Mouse (Mus musculus) lung, adult 18-20 months (tissue): ENCODE measurements around the gene Abat.
A peak's percentile ranks its signal among the peaks of the same experiment; 100 is the strongest.

Experiments
- DNase-seq, 2 experiments: peaks; one replicate each; pipeline ENCODE4 v3.0.0; 2022; ENCODE audit warnings: mixed read lengths in 2 of 2

Gene Abat

DNA sequence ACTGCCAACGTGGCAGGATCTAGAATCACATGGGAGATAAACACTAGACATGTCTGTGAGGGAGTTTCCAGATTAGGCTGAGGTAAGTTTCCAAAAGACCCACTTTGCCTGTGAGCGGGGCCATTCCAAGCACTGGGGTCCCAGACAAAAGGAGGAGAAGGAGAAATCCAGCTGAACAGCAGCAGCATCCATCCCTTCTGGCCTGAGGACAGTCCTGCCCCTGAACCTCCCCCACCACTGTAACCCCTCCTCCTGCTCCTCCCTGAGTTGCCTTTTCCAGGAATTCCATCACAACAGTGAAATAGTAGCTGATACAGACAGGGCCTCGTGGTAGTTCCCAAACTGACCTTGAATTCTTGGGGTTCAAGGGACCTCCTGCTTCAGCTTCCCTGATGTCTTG is 63.7 kb downstream of the Abat start:
- DNase-seq = no peak

DNA sequence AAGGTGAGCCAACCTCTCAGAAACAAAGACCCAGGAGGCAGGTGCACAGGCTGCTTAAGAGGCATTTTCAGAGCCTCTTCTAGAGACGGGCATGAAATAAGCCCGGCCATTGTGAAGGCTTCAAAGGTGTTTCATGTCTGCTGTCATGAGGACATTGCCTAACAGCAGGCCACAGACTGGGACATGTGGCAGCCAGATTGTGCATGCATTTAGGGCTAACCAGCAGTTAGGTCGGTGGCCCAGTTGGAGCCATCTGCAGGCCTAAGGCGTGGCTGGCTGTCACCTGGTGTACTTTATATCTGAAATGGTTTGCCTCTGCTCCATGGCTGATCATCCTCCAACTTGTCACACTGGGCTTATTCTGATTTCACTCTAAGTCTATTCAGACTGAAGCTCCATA is 65.1 kb downstream of the Abat start:
- DNase-seq = no peak

GRCm38 (mm10) chr16:8579546-8579945 is 66.3 kb downstream of the Abat start:
- no peak for DNase-seq

- no peak for DNase-seq
Measured at GRCm38 (mm10) chr16:8581661-8582239, 68.5 kb downstream of the Abat start.

- no peak for DNase-seq
Measured at GRCm38 (mm10) chr16:8582579-8583295, 69.5 kb downstream of the Abat start.

DNA sequence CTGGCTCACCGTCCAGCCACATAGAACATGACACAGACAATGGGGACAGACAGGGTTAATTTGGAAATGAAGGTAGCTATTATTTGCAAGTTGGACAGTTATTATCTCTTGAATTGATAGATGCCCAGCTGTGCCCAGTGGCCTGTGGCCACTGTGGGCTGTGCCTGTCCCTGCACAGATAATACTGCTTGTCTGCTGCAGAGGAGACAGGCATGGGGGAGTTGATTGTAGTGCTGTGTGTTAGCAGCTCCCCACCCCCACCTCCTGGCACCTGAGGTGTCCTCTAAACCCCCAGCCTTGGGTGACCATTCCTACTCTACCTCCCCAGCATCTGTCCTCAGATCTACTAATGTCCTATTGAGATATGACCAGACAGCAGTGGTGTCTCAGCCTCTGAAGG is 71.0 kb downstream of the Abat start:
- no peak for DNase-seq

DNA sequence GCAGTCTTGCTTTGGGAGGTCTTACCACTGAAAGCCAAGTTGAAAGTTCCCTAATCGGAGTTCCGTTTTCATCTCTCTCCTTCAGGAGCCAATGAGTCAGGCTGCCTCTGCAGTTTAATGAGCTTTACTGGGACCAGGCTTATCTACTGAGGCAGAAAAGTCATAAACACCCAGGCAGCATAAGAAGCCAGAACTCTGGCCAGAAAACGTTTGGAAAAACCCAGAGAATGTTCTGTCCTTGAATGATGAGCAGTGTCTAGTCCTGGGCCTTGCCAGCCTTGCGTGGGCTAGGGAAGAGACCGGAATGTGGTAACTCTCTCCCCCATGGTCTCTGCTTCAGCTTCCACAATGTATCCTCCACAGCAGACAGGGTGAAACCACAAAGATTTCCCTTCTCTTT is 71.8 kb downstream of the Abat start:
- no peak for DNase-seq

GRCm38 (mm10) chr16:8595411-8595810 is 82.2 kb downstream of the Abat start:
- DNase-seq = no peak

DNA sequence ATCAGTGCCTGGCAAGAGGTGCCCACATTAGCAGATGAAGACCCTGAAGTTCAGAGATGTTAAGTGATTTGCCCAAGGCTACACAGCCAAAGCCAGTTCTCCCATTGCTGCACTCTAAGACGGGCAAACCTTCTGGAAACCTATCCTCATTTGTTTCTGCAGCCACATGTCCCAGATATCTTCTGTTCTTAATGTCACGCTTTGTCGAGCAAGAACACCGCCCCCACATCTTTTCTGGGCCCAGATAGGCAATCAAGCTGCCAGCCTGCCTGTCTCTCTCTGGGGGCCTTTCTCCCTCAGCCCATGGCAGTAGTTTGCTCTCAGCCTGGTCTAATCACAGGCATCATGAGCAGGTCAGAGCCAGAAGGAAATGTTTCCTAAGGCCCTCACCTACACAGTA is 83.1 kb downstream of the Abat start:
- no peak for DNase-seq

DNA sequence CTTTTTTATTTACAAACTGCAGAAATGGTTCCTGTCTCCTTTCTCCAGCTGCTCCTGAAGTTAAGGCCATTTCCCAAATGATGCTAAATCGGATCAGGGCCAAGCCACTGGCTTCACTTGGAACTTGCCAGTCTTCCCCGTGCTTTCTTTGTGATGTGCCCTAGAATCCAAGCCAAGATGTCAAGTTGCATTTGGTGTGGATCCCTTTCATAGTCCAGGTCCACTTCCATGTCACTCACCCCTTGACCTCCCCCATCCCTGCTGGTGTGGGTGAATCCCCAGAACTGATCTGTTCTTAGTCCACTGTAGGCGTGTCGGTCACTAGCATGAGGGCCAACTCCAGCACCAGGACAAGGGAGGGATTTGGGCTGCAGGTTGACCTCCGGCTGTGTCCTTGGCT is 84.3 kb downstream of the Abat start:
- no peak for DNase-seq

- no peak for DNase-seq
Measured at GRCm38 (mm10) chr16:8603789-8604188, 90.6 kb downstream of the Abat start.

- DNase-seq = no peak
Measured at GRCm38 (mm10) chr16:8610397-8610796, 97.2 kb downstream of the Abat start.

- DNase-seq = no peak
Measured at GRCm38 (mm10) chr16:8612214-8613005, 99.2 kb downstream of the Abat start.

- no peak for DNase-seq
Measured at GRCm38 (mm10) chr16:8613039-8613438, 99.8 kb downstream of the Abat start.

DNA sequence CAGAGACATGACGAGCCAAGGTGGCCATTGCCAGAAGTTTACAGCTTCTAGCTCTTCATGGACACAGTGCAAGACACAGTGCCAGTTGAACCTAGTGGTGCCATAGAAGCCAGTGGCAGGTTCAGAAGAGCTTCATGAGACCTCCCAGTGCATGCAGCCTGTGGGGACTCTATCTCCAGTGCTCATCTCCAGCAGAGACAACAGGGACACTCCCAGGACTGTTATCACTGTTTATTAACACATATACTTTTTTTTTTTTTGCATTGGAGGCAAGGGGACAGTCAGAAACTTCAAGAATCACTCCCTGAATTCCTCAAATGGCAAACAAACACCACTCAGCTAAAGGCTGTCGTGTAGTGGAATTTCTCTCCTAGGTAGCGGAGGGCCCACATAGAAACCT is 100.2 kb downstream of the Abat start:
- DNase-seq = no peak

DNA sequence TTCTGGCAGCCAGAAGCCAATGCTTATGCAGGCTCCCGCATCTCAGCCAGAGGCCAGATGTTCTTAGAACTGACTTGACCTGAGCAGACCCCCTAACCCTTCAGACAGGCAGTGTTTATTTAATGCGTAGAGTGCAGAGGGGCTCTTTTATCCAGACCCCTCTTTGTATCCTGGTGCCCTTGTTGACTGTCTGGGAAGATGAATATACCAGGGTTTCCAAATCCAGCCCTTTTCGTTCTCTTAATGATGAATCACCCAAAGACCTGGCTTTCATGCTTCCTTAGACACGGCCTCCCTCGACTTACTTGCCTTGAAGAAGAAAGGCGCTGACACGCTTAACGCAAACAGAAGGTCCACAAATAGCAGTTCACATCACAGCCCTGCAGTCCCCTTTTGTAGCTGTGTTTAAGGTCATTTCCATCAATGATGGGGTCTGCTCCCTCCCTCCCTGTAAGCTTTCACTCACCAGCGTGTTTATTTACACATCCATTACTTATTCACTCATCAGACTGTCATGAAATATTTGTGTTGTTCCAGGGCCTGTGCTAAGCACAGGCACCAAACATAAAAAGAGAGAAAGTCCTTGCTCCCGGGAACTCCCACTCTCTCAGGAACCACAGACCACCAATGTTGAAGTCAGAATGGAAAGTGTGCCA is 106.6 kb downstream of the Abat start:
- DNase-seq = no peak

GRCm38 (mm10) chr16:8620315-8621115 is 107.3 kb downstream of the Abat start:
- DNase-seq = no peak

- DNase-seq = no peak
Measured at GRCm38 (mm10) chr16:8630419-8630818, 117.2 kb downstream of the Abat start.

DNA sequence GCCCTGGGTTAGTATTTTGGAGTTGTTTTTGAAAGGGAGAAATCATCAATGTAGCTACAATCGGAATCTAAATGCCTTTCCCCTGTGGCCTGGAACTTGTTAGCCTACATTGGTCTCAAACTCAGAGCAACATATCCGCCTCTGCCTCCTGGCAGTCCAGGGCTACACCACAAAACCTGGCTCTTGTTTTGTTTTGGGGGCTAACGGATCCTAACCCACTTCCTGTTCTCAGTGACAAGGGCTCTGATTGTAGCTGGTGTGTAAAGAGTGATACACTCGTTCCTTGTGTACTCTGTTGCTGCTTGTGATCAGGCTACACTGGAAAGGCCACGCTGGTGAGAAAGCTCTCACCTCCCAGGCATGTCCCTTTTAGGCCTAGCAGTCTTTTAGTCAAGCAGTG is 118.2 kb downstream of the Abat start:
- no peak for DNase-seq

- DNase-seq = peak in 1 of 2 experiments; percentile 18
Measured at GRCm38 (mm10) chr16:8636867-8637216, 123.6 kb downstream of the Abat start.

GRCm38 (mm10) chr16:8637217-8638051 is 124.2 kb downstream of the Abat start, which contains the start of the genes Pmm2 and Tmem186:
Pmm2 (plus strand) TSS chr16:8637674.
Tmem186 (minus strand) TSS chr16:8637712.
- DNase-seq = peak; percentile 85 to 89

DNA sequence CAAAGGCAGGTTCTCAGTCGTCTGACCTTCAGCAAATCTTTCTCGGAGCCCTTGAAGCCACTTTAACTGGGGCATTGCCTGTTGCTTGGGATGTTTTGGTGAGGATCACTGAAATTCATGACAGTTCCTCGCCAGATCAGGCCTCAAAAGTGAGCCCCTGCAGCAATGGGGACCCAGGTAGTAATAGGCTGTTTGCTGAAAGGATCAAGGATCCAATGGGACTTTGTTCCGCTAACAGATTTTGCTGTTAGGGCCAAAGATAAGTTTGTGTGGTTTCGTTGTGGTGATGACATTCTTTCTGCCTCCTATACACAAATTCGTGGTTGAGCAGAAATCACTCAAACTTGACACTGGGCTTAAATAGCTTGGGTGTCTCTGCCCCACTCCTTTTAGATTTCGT is 124.9 kb downstream of the Abat start:
- DNase-seq = no peak
